Mouse (Mus musculus) forebrain, embryonic 15.5 days (tissue): Measurements from ENCODE around the gene Ccdc59. TPM values are rescaled to one million over a fixed set of nuclear protein-coding genes. Genes with fewer than 3 reads are reported as not detected.

Experiments
- ATAC-seq: fragments of 200-750 bp; cut with Nextera tagmentation; replicated peaks from 2 replicates; pipeline ENCODE4 v1.8.0; 2017; ENCODE audit warnings: mild to moderate bottlenecking, moderate TSS enrichment, moderate library complexity
- H3K27ac ChIP-seq: fragments of 300-500 bp; sonication (generic); replicated peaks from 2 replicates; pipeline ENCODE4 v1.5.1; 2015; ENCODE audit warnings: mild to moderate bottlenecking, inconsistent platforms
- H3K27me3 ChIP-seq: fragments of 300-500 bp; sonication (generic); 2 replicates; pipeline ENCODE4 v1.6.1; 2015; ENCODE audit warnings: inconsistent platforms
- H3K36me3 ChIP-seq: fragments of 300-500 bp; sonication (generic); 2 replicates; pipeline ENCODE4 v1.6.1; 2015; ENCODE audit warnings: mild to moderate bottlenecking, inconsistent platforms
- H3K4me1 ChIP-seq: fragments of 300-500 bp; sonication (generic); 2 replicates; pipeline ENCODE4 v1.6.1; 2015; ENCODE audit warnings: inconsistent platforms
- H3K4me2 ChIP-seq: fragments of 300-500 bp; sonication (generic); replicated peaks from 2 replicates; pipeline ENCODE4 v1.6.1; 2015; ENCODE audit warnings: mild to moderate bottlenecking, inconsistent platforms
- H3K4me3 ChIP-seq: fragments of 300-500 bp; sonication (generic); 2 replicates; pipeline ENCODE4 v1.5.1; 2015; ENCODE audit warnings: mild to moderate bottlenecking, inconsistent platforms
- H3K9ac ChIP-seq: fragments of 300-500 bp; sonication (generic); replicated peaks from 2 replicates; pipeline ENCODE4 v1.6.1; 2015; ENCODE audit warnings: mild to moderate bottlenecking, inconsistent platforms
- H3K9me3 ChIP-seq: fragments of 300-500 bp; sonication (generic); 2 replicates; pipeline ENCODE4 v1.6.1; 2016; ENCODE audit warnings: inconsistent platforms
- WGBS: fragments of 180-500 bp; shearing (Covaris S2); methylation state at CpG from one replicate; pipeline ENCODE4 v1.1.7; 2015; ENCODE audit warnings: mixed read lengths; 5-methylcytosine and 5-hydroxymethylcytosine counted together
- polyA plus RNA-seq: library from polyadenylated mRNA; unstranded; fragments of >200 nt; fragmentation: Nextera tagmentation; extraction: Ambion mirVana; gene quantifications from 2 replicates; pipeline ENCODE4 v1.2.1, GENCODE M21; 2015

Gene Ccdc59
- polyA plus RNA-seq, 1 experiment from 2014 or later = 45.4 TPM

- ATAC-seq = peak; percentile 53; the same call in 1 of the 2 replicates
- no peak overlapping the region for H3K4me2 ChIP-seq
- 35% methylated on average over 4 of the region's 4 CpGs for WGBS
Observed at GRCm38 (mm10) chr10:105867312-105867711, 26.4 kb downstream of the Ccdc59 start.

More at GRCm38 (mm10) chr10:105867312-105867711, 26.4 kb downstream of the Ccdc59 start:
- Histone ChIP-seq H3K9ac (no peak overlapping the region), H3K27ac (no peak overlapping the region), H3K4me3 (no peak overlapping the region), H3K9me3 (no peaks in the 10 kb centered on the region), H3K4me1 (no peaks in the 10 kb centered on the region), H3K27me3 (no peaks in the 10 kb centered on the region), H3K36me3 (no peaks in the 10 kb centered on the region)

Other genes starting within 250 kb of the Ccdc59 start
- 13.1 and 13.5 TPM in 2 replicates for gene Mettl25, start 313 bp downstream of the Ccdc59 start, polyA plus RNA-seq